Mouse (Mus musculus): ENCODE results near the gene Litaf.
A peak's percentile ranks its signal among the peaks of the same experiment; 100 is the strongest.
"Not testable (repeated sequence)": the region's sequence is repeated elsewhere in the genome, so short reads cannot be mapped to it uniquely, and the experiment has no call there.

The Litaf gene

GRCm38 (mm10) chr16:11021403-11022112 lies 44.4 kb downstream of the Litaf start:
- Histone ChIP-seq H3K36me3 (ENCODE audit: control insufficient read depth, insufficient read depth, low read length, poor library complexity, severe bottlenecking) (no peaks in the 10 kb centered on the region), H3K27me3 (ENCODE audit: control insufficient read depth, insufficient read depth, low read length, poor library complexity, severe bottlenecking) (no peaks in the 10 kb centered on the region)
- no peak for DNase-seq (ENCODE audit: low read depth, low spot score)

GRCm38 (mm10) chr16:11017807-11018595 lies 48.0 kb downstream of the Litaf start:
- Histone ChIP-seq H3K36me3 (ENCODE audit: control insufficient read depth, insufficient read depth, low read length, poor library complexity, severe bottlenecking) (no peaks in the 10 kb centered on the region), H3K27me3 (ENCODE audit: control insufficient read depth, insufficient read depth, low read length, poor library complexity, severe bottlenecking) (no peaks in the 10 kb centered on the region)
- no peak for DNase-seq (ENCODE audit: low read depth, low spot score)

- no peaks in the 10 kb centered on the region for H3K36me3 ChIP-seq (ENCODE audit: control insufficient read depth, insufficient read depth, low read length, poor library complexity, severe bottlenecking)
- no peak for DNase-seq (ENCODE audit: low read depth, low spot score)
- no peaks in the 10 kb centered on the region for H3K27me3 ChIP-seq (ENCODE audit: control insufficient read depth, insufficient read depth, low read length, poor library complexity, severe bottlenecking)
Measured at GRCm38 (mm10) chr16:11016353-11016752, 49.6 kb downstream of the Litaf start.

- no peak for DNase-seq (ENCODE audit: low read depth, low spot score)
- Histone ChIP-seq H3K36me3 (ENCODE audit: control insufficient read depth, insufficient read depth, low read length, poor library complexity, severe bottlenecking) (no peaks in the 10 kb centered on the region), H3K27me3 (ENCODE audit: control insufficient read depth, insufficient read depth, low read length, poor library complexity, severe bottlenecking) (no peaks in the 10 kb centered on the region)
Measured at GRCm38 (mm10) chr16:11014407-11014806, 51.5 kb downstream of the Litaf start.

- not testable (repeated sequence) for H3K27me3 ChIP-seq (ENCODE audit: control insufficient read depth, insufficient read depth, low read length, poor library complexity, severe bottlenecking); DNase-seq (ENCODE audit: low read depth, low spot score); H3K36me3 ChIP-seq (ENCODE audit: control insufficient read depth, insufficient read depth, low read length, poor library complexity, severe bottlenecking)
Measured at GRCm38 (mm10) chr16:11013464-11014147, 52.4 kb downstream of the Litaf start.

- peak; percentile 69 for DNase-seq (ENCODE audit: low read depth, low spot score)
- Histone ChIP-seq H3K36me3 (ENCODE audit: control insufficient read depth, insufficient read depth, low read length, poor library complexity, severe bottlenecking) (no peaks in the 10 kb centered on the region), H3K27me3 (ENCODE audit: control insufficient read depth, insufficient read depth, low read length, poor library complexity, severe bottlenecking) (no peaks in the 10 kb centered on the region)
Measured at GRCm38 (mm10) chr16:11012571-11013463, 53.1 kb downstream of the Litaf start.

- H3K27me3 ChIP-seq (ENCODE audit: control insufficient read depth, insufficient read depth, low read length, poor library complexity, severe bottlenecking) = no peaks in the 10 kb centered on the region
- H3K36me3 ChIP-seq (ENCODE audit: control insufficient read depth, insufficient read depth, low read length, poor library complexity, severe bottlenecking) = no peaks in the 10 kb centered on the region
- no peak for DNase-seq (ENCODE audit: low read depth, low spot score)
Measured at GRCm38 (mm10) chr16:11011939-11012338, 54.0 kb downstream of the Litaf start.

- H3K36me3 ChIP-seq (ENCODE audit: control insufficient read depth, insufficient read depth, low read length, poor library complexity, severe bottlenecking) = no peaks in the 10 kb centered on the region
- H3K27me3 ChIP-seq (ENCODE audit: control insufficient read depth, insufficient read depth, low read length, poor library complexity, severe bottlenecking) = no peaks in the 10 kb centered on the region
- no peak for DNase-seq (ENCODE audit: low read depth, low spot score)
Measured at GRCm38 (mm10) chr16:11011206-11011605, 54.8 kb downstream of the Litaf start.

GRCm38 (mm10) chr16:11010270-11010669 lies 55.7 kb downstream of the Litaf start:
- Histone ChIP-seq H3K27me3 (ENCODE audit: control insufficient read depth, insufficient read depth, low read length, poor library complexity, severe bottlenecking) (no peaks in the 10 kb centered on the region), H3K36me3 (ENCODE audit: control insufficient read depth, insufficient read depth, low read length, poor library complexity, severe bottlenecking) (no peaks in the 10 kb centered on the region)

GRCm38 (mm10) chr16:11008162-11008991 lies 57.6 kb downstream of the Litaf start:
- Histone ChIP-seq H3K36me3 (ENCODE audit: control insufficient read depth, insufficient read depth, low read length, poor library complexity, severe bottlenecking) (no peaks in the 10 kb centered on the region), H3K27me3 (ENCODE audit: control insufficient read depth, insufficient read depth, low read length, poor library complexity, severe bottlenecking) (no peaks in the 10 kb centered on the region)
- DNase-seq (ENCODE audit: low read depth, low spot score) = no peak

More at GRCm38 (mm10) chr16:11010270-11010669, 55.7 kb downstream of the Litaf start:
- DNase-seq (ENCODE audit: low read depth, low spot score) = no peak

- peak; percentile 64 for DNase-seq (ENCODE audit: low read depth, low spot score)
- no peaks in the 10 kb centered on the region for H3K27me3 ChIP-seq (ENCODE audit: control insufficient read depth, insufficient read depth, low read length, poor library complexity, severe bottlenecking)
- no peaks in the 10 kb centered on the region for H3K36me3 ChIP-seq (ENCODE audit: control insufficient read depth, insufficient read depth, low read length, poor library complexity, severe bottlenecking)
Measured at GRCm38 (mm10) chr16:11006100-11006499, 59.9 kb downstream of the Litaf start.

- Histone ChIP-seq H3K36me3 (ENCODE audit: control insufficient read depth, insufficient read depth, low read length, poor library complexity, severe bottlenecking) (no peaks in the 10 kb centered on the region), H3K27me3 (ENCODE audit: control insufficient read depth, insufficient read depth, low read length, poor library complexity, severe bottlenecking) (no peaks in the 10 kb centered on the region)
- DNase-seq (ENCODE audit: low read depth, low spot score) = no peak
Measured at GRCm38 (mm10) chr16:11001703-11002659, 64.0 kb downstream of the Litaf start.

- no peaks in the 10 kb centered on the region for H3K27me3 ChIP-seq (ENCODE audit: control insufficient read depth, insufficient read depth, low read length, poor library complexity, severe bottlenecking)
- no peaks in the 10 kb centered on the region for H3K36me3 ChIP-seq (ENCODE audit: control insufficient read depth, insufficient read depth, low read length, poor library complexity, severe bottlenecking)
- no peak for DNase-seq (ENCODE audit: low read depth, low spot score)
Measured at GRCm38 (mm10) chr16:10999809-11000208, 66.1 kb downstream of the Litaf start.
